Mouse (Mus musculus) heart, embryonic 16.5 days (tissue): Measurements from ENCODE around the gene Slit2. TPM values are rescaled to one million over a fixed set of nuclear protein-coding genes. Genes with fewer than 3 reads are reported as not detected.

Experiments used
- microRNA-seq: library from miRNA; unstranded; fragments of <30 nt; microRNA quantifications from one replicate; pipeline ENCODE4, GENCODE M21; 2017
- polyA plus RNA-seq: library from polyadenylated mRNA; unstranded; fragments of >200 nt; fragmentation: Nextera tagmentation; extraction: Ambion mirVana; gene quantifications from 2 replicates; pipeline ENCODE4 v1.2.1, GENCODE M21; 2015

Gene Slit2
- polyA plus RNA-seq, 1 experiment from 2014 or later = 14.6 TPM

Small RNA genes within 50 kb of the gene (microRNA-seq; reads per million reads assigned to microRNA genes)
- 19.6 reads per million, percentile 34 among the genes with 10 or more reads in this experiment for gene Mir218-1
